Mouse (Mus musculus): ENCODE measurements around the gene Gm10803. TPM values are rescaled to one million over a fixed set of nuclear protein-coding genes. Genes with fewer than 3 reads are reported as not detected.

The Gm10803 gene
- polyA plus RNA-seq, 1 experiment, result not detected

GRCm38 (mm10) chr2:93599731-93600130 lies 39.4 kb downstream of the Gm10803 start:
- H3K27ac ChIP-seq (ENCODE audit: control insufficient read depth, insufficient read depth, low read depth, low read length, poor library complexity), result 0 out of 2 replicates have a peak overlapping the region, but pooled peaks have one; percentile 23
- 28% methylated on average over 9 of the region's 9 CpGs for WGBS

GRCm38 (mm10) chr2:93604601-93605285 lies 44.4 kb downstream of the Gm10803 start:
- 74% methylated on average over 6 of the region's 6 CpGs for WGBS
- TF ChIP-seq CTCF (IDR thresholded peaks at IDR 0.05; ENCODE audit: control insufficient read depth, insufficient read depth, low read length) (no peak), POLR2A (IDR thresholded peaks at IDR 0.05; ENCODE audit: borderline replicate concordance, control insufficient read depth, low read depth, low read length) (no peak)
- no peaks in the 10 kb centered on the region for H3K4me1 ChIP-seq (ENCODE audit: control insufficient read depth, insufficient read depth, low read length)

More at GRCm38 (mm10) chr2:93599731-93600130, 39.4 kb downstream of the Gm10803 start:
- TF ChIP-seq CTCF (IDR thresholded peaks at IDR 0.05; ENCODE audit: control insufficient read depth, insufficient read depth, low read length) (no peak), POLR2A (IDR thresholded peaks at IDR 0.05; ENCODE audit: borderline replicate concordance, control insufficient read depth, low read depth, low read length) (no peak)
- H3K4me3 ChIP-seq (replicated peaks; ENCODE audit: control insufficient read depth, low read depth, low read length), result no peak overlapping the region
- H3K4me1 ChIP-seq (ENCODE audit: control insufficient read depth, insufficient read depth, low read length), result no peaks in the 10 kb centered on the region

GRCm38 (mm10) chr2:93608800-93609199 lies 48.4 kb downstream of the Gm10803 start:
- Histone ChIP-seq H3K4me3 (replicated peaks; ENCODE audit: control insufficient read depth, low read depth, low read length) (no peak overlapping the region), H3K4me1 (ENCODE audit: control insufficient read depth, insufficient read depth, low read length) (no peaks in the 10 kb centered on the region), H3K27ac (ENCODE audit: control insufficient read depth, insufficient read depth, low read depth, low read length, poor library complexity) (no peak overlapping the region)
- WGBS, result 71% methylated on average over 3 of the region's 3 CpGs
- TF ChIP-seq POLR2A (IDR thresholded peaks at IDR 0.05; ENCODE audit: borderline replicate concordance, control insufficient read depth, low read depth, low read length), result no peak
- no peak for TF ChIP-seq CTCF (IDR thresholded peaks at IDR 0.05; ENCODE audit: control insufficient read depth, insufficient read depth, low read length)

More at GRCm38 (mm10) chr2:93604601-93605285, 44.4 kb downstream of the Gm10803 start:
- H3K4me3 ChIP-seq (replicated peaks; ENCODE audit: control insufficient read depth, low read depth, low read length), result no peak overlapping the region
- no peak overlapping the region for H3K27ac ChIP-seq (ENCODE audit: control insufficient read depth, insufficient read depth, low read depth, low read length, poor library complexity)

GRCm38 (mm10) chr2:93613020-93613419 lies 52.7 kb downstream of the Gm10803 start:
- H3K27ac ChIP-seq (ENCODE audit: control insufficient read depth, insufficient read depth, low read depth, low read length, poor library complexity), result no peak overlapping the region
- no peaks in the 10 kb centered on the region for H3K4me1 ChIP-seq (ENCODE audit: control insufficient read depth, insufficient read depth, low read length)
- TF ChIP-seq POLR2A (IDR thresholded peaks at IDR 0.05; ENCODE audit: borderline replicate concordance, control insufficient read depth, low read depth, low read length), result no peak
- WGBS, result 74% methylated on average over 7 of the region's 7 CpGs
- H3K4me3 ChIP-seq (replicated peaks; ENCODE audit: control insufficient read depth, low read depth, low read length), result no peak overlapping the region

Other genes with a start within 250 kb of the Gm10803 start
- 0.52 and 0.84 TPM in 2 replicates for gene Tspan18, start 226.1 kb upstream of the Gm10803 start, polyA plus RNA-seq (2011; ENCODE audit: insufficient read depth, insufficient read length, low replicate concordance, missing spikeins)
- 98.5 and 111 TPM in 2 replicates for gene Cd82, start 97.4 kb upstream of the Gm10803 start, polyA plus RNA-seq (2011; ENCODE audit: insufficient read depth, insufficient read length, low replicate concordance, missing spikeins)
- gene Alx4, start 81.8 kb downstream of the Gm10803 start, polyA plus RNA-seq (2011; ENCODE audit: insufficient read depth, insufficient read length, low replicate concordance, missing spikeins), result 0.18 and 0.32 TPM in 2 replicates

Data from bone marrow, adult 2 months (tissue).